8 mouse cellular contexts compared by ENCODE assay signal in the genomic region with DNA sequence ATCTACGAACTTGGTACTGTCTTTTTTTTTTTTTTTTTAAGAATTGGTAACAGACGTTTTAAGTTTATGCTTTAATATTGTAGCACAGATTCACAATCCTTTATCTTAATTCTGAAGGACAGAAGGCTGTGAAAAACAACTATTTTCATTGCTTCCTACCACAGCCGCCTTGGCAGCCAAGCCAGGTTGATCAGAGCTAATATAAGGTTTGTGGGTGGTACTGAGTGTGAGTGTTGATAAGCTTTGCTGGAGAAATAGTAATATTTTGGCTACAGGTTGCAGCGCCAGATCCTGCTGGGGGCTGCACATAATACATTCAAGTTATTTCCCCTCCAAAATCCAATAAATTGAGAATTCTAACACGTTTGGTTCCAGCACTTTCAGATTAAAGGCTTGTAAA. TPM values are rescaled to one million over a fixed set of nuclear protein-coding genes. Genes with fewer than 3 reads are reported as not detected.
DNase-seq lines count a peak whose midpoint lies in the region; ATAC-seq and TF ChIP-seq lines count a peak whose summit lies in the region.

No protein-coding gene starts in this region.

- 45% methylated on average over 5 of the region's 5 CpGs for WGBS in embryonic facial prominence, embryonic 13.5 days
- 62% methylated on average over 5 of the region's 5 CpGs for WGBS in limb, embryonic 10.5 days
- 58% methylated on average over 5 of the region's 5 CpGs for WGBS in neural tube, embryonic 13.5 days

- H3K4me1 ChIP-seq in embryonic facial prominence, embryonic 13.5 days: peaks cover 36% of the 10 kb centered on the region
- peaks cover 49% of the 10 kb centered on the region for H3K4me1 ChIP-seq in limb, embryonic 10.5 days
- peaks cover 28% of the 10 kb centered on the region for H3K4me1 ChIP-seq in neural tube, embryonic 13.5 days (replicated peaks)

- H3K4me2 ChIP-seq in embryonic facial prominence, embryonic 13.5 days: peak overlapping the region; percentile 71
- H3K4me2 ChIP-seq in neural tube, embryonic 13.5 days: peak overlapping the region; percentile 68

- H3K9ac ChIP-seq in embryonic facial prominence, embryonic 13.5 days: peak overlapping the region; percentile 62
- peak overlapping the region; percentile 89; the same call in 1 of the 2 replicates for H3K9ac ChIP-seq in neural tube, embryonic 13.5 days

- peak overlapping the region; percentile 76 for H3K4me3 ChIP-seq in left cerebral cortex, adult 2 months
- H3K4me3 ChIP-seq in embryonic facial prominence, embryonic 13.5 days: peak overlapping the region; percentile 69
- peak overlapping the region; percentile 94 for H3K4me3 ChIP-seq in limb, embryonic 10.5 days
- H3K4me3 ChIP-seq in neural tube, embryonic 13.5 days: peak overlapping the region; percentile 99

- ATAC-seq in embryonic facial prominence, embryonic 13.5 days (ENCODE audit: insufficient number of reproducible peaks, insufficient read depth, low FRiP score, low TSS enrichment, low read depth): no peak
- ATAC-seq in neural tube, embryonic 13.5 days (ENCODE audit: low read depth): no peak

- no peak for TF ChIP-seq CTCF in left cerebral cortex, adult 2 months (IDR thresholded peaks at IDR 0.05)

- peaks cover 26% of the 10 kb centered on the region for H3K36me3 ChIP-seq in embryonic facial prominence, embryonic 13.5 days
- peaks cover 41% of the 10 kb centered on the region for H3K36me3 ChIP-seq in limb, embryonic 10.5 days
- peaks cover 26% of the 10 kb centered on the region for H3K36me3 ChIP-seq in neural tube, embryonic 13.5 days

- H3K9me3 ChIP-seq in embryonic facial prominence, embryonic 13.5 days: no peaks in the 10 kb centered on the region
- H3K9me3 ChIP-seq in limb, embryonic 10.5 days (replicated peaks): no peaks in the 10 kb centered on the region
- H3K9me3 ChIP-seq in neural tube, embryonic 13.5 days: no peaks in the 10 kb centered on the region

- H3K27me3 ChIP-seq in embryonic facial prominence, embryonic 13.5 days: no peaks in the 10 kb centered on the region
- no peaks in the 10 kb centered on the region for H3K27me3 ChIP-seq in limb, embryonic 10.5 days (ENCODE audit: low read depth, poor library complexity, severe bottlenecking)
- H3K27me3 ChIP-seq in neural tube, embryonic 13.5 days: no peaks in the 10 kb centered on the region

- no peak overlapping the region for H3K27ac ChIP-seq in left cerebral cortex, adult 2 months
- no peak overlapping the region for H3K27ac ChIP-seq in embryonic facial prominence, embryonic 13.5 days
- H3K27ac ChIP-seq in limb, embryonic 10.5 days: no peak overlapping the region
- H3K27ac ChIP-seq in neural tube, embryonic 13.5 days (replicated peaks): no peak overlapping the region

- intact Hi-C loops in left cerebral cortex, adult 2 months (cut with DNase I): loop anchor here (10.0 kb wide), 1 partner anchor 797 kb away; a partner anchor contains a TSS

- no peak for DNase-seq in left cerebral cortex, adult 2 months (ENCODE audit: extremely low spot score in 1 of 2, low spot score in 2 of 2)
- no peak for DNase-seq in left cerebral cortex, adult 9 months (ENCODE audit: low spot score in 2 of 2)
- no peak for DNase-seq in limb, embryonic 10.5 days (ENCODE audit: low spot score)
- no peak for DNase-seq in frontal cortex, postnatal 36 days (ENCODE audit: low spot score in 2 of 2)
- DNase-seq in kidney, adult 11 months: no peak
- no peak for DNase-seq in natural killer cell, adult 2 months (ENCODE audit: low spot score in 2 of 2)

RNA-seq across cellular contexts. Expression of a gene that starts 1.1 kb away (rescaled TPM):
- total RNA-seq in left cerebral cortex, adult 2 months (2021): 10 to 100 TPM; 37.2 to 41.8 TPM
- 30.2 and 37.0 TPM in 2 replicates for polyA plus RNA-seq in embryonic facial prominence, embryonic 13.5 days (2015; fragmentation: Nextera tagmentation; extraction: Ambion mirVana)
- 52.1 and 54.0 TPM in 2 replicates for polyA plus RNA-seq in limb, embryonic 10.5 days (2016; fragmentation: Nextera tagmentation; extraction: Ambion mirVana)
- polyA plus RNA-seq in neural tube, embryonic 13.5 days (2015; fragmentation: Nextera tagmentation; extraction: Ambion mirVana): 25.2 and 31.4 TPM in 2 replicates

RNA-seq across cellular contexts. Expression of a gene that starts 56.9 kb away (rescaled TPM):
- total RNA-seq in left cerebral cortex, adult 2 months (2021): 10 to 100 TPM; 19.4 to 24.4 TPM
- 7.1 and 7.6 TPM in 2 replicates for polyA plus RNA-seq in embryonic facial prominence, embryonic 13.5 days (2015; fragmentation: Nextera tagmentation; extraction: Ambion mirVana)
- 3.4 and 5.4 TPM in 2 replicates for polyA plus RNA-seq in limb, embryonic 10.5 days (2016; fragmentation: Nextera tagmentation; extraction: Ambion mirVana)
- polyA plus RNA-seq in neural tube, embryonic 13.5 days (2015; fragmentation: Nextera tagmentation; extraction: Ambion mirVana): 16.7 and 17.4 TPM in 2 replicates
